Mouse (Mus musculus) heart, adult 18-20 months (tissue): Measurements from ENCODE around the gene Rundc3b. TPM values are rescaled to one million over a fixed set of nuclear protein-coding genes. Genes with fewer than 3 reads are reported as not detected.

Experiments
- DNase-seq, 2 experiments: peaks; one replicate each; pipeline ENCODE4 v3.0.0; 2021 to 2022; ENCODE audit warnings: mixed read lengths in 1 of 2
- long read RNA-seq, 2 experiments: library from polyadenylated mRNA; stranded (forward); transcript quantifications; one replicate each; pipeline ENCODE4 v2.0.0; 2021
- total RNA-seq, 2 experiments: library from RNA; stranded (reverse); gene quantifications; 2 replicates each; pipeline ENCODE4 v1.2.3; 2021

Gene Rundc3b
- under 1 TPM; 0.20 to 0.46 TPM for total RNA-seq
- long read RNA-seq, experiment 1, partial matches to known transcripts, result 0 of 5 reads
- long read RNA-seq, experiment 1, other reads (novel, unspliced or antisense), result 5 of 5 reads
- long read RNA-seq, experiment 2, result 0 reads

DNA sequence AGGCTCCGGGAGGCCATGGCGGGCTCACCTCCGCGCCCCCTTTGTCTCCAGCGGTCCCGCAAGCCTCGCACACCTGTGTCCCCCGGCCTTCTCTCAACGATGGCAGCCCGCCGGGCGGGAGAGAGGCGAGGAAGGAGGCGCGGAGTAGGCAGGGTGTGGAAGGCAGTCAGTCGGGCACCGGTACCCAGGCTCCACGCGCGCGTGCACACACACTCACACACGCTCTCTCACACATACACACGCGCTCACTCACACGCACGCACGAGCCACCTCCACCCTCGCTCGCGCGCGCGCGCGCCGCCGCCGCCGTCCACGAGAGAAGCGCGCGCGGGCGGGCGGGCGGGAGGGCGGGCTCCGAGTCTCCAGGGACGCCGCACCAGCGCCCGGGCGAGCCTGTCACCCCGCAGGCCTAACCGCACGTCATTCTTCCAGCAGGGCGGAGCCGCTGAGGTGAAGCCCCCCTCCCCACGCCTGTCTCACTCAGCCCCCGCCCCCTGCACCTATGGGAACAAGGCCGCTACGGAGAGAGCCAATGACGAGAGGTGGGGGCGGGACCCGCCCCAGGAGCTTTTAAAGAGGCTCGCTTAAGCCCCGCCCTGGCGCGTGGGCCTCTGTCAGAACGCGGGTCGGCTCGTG, at the start of gene Rundc3b:
Gene Rundc3b (minus strand): TSS at position 357 of the 636 bp plus-strand sequence.
- DNase-seq, result peak; percentile 84 to 89

DNA sequence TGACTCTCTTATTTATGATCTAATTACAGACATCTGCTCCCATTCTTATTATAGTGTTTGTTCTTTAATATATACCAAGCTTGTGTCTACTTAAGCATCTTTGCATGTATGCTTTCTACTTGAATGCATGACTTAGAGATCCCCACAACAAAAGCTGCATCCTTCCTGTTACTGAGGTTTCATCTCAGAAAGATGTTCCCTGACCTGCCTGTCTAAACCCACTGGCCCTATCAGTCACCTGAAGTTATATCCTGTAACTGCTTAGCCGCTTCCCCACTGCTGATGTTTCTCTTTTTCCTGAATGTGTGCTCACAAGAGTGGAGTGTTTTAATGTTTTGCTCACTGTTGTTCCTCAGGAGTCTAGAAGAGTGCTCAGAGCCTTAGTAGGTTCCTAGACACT, 46.9 kb upstream of the Rundc3b start:
- no peak for DNase-seq

DNA sequence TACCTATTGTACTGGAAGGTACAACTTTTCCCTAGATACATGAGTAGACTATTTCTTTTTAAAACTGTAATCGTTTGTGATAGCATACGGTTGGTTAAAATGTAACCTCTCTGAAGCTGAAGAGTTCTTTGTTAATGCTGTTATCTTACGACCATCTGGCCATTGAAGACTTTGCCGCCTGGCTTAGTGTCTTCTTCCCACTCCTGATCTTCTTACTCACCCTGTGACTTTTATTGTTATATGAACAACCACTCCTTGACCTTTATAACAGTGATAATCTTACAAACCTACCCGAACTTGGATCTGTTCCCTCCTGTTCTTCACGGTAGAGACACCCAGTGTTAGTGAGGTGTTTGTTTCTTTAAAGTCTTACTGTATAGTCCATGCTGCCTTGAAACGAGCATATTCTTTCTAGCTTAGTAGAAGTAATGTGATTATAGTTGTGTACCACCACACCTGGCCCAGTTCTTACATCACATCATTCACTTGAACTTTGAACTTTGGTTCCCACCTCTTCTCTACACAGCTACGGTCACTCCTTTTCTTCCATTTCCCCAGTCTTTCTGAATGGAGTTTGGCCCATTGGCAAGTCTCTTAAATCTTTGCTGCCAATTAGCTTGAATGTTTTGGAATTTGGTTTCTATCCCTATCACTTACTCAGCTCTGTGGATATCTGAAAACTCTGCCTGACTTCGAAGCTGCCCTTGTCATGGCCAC, 45.2 kb upstream of the Rundc3b start:
- DNase-seq, result no peak

DNA sequence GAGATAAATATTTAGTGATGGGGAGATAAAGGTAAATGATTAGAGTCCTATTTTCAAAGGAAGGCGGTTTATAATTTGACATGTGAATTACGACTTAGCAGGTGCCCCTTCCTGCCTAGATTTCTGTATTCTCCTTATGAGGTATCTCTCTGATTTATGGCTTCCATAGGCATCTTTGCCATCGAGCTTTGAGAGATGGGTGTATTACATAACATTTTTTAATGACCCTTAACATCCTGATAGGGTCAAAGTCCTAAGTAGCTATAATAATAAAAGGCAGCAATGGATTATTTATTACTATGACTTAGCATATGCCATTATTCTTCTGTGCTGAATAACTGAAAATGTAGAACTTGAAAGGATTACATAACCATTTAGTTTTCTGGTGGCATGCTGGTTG, 41.9 kb upstream of the Rundc3b start:
- DNase-seq, result no peak

DNA sequence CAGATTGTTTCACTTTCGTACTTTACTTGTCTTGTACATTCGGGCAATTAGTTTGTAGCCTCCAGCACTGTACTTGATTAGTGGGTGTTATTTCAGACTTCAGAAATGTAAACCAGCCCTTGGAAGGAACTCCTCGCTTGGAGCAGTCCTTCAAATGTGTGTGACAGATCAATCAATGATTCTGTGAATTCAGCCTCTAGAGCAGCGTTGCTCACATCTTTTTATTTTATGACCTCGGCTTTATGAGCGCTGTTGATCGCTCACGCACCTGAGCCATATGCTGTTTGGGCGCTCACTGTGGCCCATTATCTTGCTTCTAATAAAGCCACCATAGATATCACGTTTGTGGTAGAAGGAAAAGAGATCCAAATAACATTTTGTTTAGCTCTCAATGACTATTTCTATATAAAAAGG, 38.0 kb upstream of the Rundc3b start:
- no peak for DNase-seq

DNA sequence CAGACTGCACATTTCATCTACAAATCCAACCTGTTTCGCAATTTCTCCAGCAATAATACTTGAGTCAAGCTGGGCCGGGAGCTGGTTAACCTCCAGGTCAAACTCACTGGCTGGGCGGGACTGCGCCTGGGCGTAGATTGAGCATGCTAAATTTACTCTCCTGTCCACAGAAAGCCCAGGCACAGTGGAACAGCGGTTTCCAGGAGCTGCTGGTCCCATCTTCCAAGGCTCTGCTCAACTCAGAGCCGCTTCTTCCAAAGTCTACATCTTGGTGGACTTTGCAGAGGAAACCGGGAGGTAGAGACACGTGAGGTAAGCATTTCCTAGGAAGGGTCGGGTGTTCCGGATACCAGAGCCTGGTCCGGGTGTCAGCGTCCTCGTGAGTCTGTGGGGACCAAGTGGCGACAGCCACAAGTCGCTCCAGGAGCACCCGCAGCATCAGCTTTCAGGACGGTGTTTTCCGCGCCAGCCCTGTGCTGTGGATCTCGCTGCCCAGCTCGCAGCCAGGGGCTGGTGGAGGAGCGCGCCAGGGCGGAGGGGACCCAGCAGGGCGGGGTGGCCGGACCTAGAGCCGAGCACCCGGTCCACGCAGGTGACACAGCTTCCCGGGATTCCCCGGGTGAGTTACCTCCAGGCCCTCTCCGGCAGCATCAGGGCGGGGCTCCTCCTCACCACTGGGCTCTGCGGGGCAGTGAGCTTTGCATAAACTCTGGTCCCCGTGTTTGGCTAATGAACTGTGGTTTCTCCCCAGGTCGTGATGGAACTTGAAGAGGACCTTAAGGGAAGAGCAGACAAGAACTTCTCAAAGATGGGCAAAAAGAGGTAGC, 37.4 kb upstream of the Rundc3b start, which contains the start of gene Abcb1a:
Gene Abcb1a (plus strand): TSS at position 167 of the 827 bp plus-strand sequence.
- peak; percentile 31 to 51 for DNase-seq

DNA sequence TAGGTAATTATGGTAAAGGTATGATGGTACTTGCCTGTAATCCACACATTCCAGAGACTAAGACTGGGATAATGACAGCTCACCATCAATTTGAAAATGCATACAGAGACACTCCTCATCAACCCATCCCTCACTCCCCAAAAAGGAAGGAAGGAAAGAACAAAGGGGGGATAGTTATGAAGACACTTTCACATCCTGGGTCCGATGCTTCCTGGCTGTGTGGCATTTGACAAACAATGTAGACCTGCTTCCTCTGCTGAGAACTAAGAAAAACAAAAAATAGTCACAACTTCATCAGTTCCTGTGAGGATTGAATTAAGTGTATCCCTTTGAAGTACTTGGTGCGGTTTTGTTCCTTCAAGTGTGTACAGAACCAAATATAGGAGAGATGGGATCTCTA, 29.3 kb upstream of the Rundc3b start:
- no peak for DNase-seq

DNA sequence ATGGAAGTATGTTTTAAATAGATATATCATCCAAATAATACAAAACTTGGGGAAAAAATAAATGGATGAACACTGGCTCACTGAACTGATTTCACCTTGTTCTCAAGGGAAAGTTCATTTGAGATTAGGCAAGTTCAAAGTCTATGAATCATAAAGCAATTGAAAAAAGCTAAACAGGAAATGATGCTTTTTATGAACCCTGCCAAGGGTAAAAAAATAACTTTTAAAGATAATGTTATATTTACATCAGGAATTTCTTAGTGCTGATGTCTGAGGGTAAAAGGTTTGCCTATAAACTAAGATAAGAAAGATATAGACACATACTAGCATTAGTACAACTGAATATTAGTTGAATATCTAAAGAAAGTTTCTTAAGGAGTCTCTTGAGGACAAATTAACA, 26.0 kb upstream of the Rundc3b start:
- DNase-seq, result no peak

DNA sequence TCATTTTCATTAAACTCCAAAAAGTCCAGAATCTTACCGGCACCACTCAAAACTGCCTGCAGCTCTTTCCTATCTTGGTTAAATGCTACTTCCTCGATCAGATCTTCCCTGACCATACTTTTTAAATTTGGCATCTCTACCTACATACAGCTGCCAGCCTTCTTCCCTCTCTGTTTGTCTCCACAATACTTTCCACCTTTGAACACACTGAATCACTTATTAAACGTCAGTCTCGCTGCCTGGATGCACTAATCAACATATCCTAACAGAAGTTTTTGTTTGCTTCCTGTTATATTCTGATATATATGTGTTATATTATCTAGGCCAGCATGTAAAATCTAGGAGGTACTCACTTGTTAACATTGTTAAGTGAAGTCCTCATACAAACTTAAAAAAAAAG, 25.5 kb upstream of the Rundc3b start:
- DNase-seq, result no peak

DNA sequence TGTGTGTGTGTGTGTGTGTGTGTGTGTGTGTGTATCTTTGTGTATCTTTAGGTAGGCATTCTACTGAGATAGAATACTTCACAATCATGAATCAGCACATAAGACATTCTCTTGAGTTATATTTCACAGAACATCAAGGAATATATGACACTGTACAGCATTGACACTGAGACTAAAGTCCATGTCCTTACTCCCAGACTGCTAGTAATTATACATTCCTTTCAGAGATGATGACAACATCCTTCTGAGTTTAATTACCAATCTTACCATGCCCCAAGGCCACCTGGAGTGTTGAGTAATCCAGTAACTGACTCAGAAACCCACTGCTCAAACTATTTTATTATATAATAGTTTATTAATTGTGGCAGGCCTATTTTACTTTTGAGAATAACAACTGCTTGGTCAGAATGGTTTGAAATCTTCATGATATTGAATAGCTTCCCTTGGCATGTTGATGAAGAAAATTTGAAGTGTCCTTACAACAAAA, 11.8 kb upstream of the Rundc3b start:
- DNase-seq, result no peak

DNA sequence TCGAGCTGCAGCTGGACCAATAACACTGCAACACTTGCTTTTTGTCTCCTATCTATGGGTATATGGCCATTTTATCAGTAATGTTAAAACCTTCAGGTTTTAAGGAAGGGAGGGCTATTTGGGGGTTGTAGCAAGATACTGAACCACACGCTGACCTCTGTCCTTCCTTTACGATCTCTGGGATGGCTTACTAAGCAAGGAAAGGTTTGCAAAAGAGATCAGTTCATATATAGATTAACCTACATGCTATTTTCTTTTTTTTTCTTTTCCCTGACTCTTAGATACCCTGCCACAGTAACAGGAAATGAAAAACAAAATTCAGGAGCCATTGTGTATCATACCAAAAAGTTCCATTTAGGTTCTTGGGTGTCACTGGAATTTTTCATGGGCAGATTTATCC, 10.1 kb upstream of the Rundc3b start:
- no peak for DNase-seq

DNA sequence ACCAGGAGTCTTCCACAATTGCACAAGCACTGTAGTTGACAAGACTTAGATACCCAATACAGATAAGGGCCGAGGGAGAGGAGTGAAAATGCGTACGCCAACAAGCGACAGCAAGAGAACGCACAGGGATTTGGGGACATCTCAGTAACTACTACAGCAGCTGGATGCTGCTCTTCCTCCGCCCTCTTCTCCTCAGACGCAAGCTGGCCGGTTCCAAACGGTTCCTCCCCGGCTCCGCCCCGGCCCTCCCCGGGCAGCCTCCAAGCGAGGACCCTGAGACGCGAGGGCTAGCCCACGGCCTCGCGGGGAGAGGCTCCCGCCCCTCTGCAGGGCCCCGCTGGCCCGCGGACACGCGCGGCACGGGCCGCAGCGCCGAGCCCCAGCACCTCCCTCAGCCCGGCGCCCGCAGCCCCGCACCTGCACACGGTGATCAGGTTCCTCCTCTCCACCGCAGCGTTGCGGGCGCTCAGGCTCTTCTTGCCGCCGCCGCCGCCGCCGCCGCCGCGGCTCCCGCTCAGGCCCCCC, 619 bp downstream of the Rundc3b start:
- peak; percentile 40 to 57 for DNase-seq

DNA sequence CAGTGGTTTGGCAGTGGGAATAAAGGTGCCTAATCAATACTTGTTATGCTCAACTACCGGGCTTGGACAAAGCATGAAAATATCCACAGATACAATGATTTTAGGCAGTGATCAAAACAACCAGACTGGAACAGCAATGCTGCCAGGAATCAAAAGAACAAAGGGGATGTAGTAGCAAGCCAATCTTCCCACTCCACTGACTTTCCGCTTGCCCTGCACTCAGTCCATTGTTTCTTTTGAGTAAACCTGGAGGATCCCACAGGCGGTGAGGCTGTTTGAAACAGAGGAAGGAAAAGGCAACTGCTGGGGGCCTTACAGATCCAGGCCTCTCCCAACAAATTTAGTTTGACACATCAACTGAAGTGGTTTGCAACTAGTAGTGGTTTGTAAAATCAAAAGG, 51.6 kb downstream of the Rundc3b start:
- DNase-seq, result peak; percentile 14 to 26

DNA sequence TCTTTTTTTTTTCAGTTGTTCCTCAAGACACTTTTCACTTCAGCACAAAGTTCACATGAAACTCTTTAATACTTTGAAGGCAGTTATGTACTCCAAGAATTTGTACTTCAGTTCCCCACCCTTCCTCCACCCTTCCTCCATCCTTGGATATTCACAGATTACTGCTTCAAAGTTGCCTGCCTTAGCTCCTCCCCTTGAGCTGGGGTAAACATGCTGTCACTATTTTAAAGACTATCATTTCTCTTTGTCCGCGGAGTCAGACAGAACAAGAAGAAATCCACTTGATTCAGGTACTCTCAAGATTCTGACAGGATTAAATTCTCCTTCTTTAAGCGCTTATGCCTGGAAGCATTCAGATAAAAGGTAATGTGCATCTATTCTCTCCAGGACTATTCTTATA, 55.9 kb downstream of the Rundc3b start:
- DNase-seq, result peak; percentile 24 to 51

DNA sequence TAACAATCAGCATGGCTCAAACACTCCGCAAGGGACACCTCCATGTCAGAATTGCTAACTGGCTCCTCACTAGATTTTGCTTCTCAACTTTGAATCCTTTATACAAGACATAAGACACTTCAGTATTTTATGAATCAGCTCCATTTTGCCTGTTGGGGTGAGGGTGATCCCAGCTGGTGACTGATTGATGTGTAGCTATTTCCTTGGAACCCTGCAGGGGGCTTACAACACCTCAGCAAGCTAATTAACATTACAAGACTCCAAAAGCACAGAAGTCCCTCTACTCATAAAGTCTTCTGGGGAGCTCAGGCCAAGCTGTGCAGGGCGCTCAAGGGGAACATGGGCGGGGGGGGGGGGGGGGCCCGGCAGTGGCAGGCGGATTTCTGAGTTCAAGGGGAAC, 78.2 kb downstream of the Rundc3b start:
- no peak for DNase-seq

DNA sequence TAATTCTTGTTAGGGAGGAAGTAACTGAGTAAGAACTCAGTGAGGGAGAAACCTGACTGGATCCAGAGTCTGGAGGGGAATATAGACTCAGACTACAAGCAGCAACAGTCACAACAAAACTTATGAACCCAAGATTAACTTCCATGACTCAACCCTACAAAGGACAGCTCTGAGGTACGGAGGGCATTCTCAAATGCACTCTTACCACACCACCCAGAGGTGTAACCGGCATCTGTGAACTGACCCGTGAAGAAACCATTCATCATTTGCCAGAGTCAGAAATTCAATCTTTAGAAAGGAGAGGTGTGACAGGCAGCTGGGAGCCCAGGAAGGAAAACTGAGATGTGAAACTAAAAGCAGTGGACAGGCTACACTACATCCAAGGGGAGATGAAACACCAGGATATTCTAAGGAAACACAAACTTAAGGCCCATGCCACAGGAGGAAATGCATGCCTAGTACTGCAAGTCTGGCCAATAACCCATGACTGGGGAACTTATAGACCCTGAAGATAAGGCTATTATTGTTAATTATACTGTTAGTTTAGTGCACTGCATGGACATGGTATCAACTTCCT, 80.0 kb downstream of the Rundc3b start:
- DNase-seq, result no peak

DNA sequence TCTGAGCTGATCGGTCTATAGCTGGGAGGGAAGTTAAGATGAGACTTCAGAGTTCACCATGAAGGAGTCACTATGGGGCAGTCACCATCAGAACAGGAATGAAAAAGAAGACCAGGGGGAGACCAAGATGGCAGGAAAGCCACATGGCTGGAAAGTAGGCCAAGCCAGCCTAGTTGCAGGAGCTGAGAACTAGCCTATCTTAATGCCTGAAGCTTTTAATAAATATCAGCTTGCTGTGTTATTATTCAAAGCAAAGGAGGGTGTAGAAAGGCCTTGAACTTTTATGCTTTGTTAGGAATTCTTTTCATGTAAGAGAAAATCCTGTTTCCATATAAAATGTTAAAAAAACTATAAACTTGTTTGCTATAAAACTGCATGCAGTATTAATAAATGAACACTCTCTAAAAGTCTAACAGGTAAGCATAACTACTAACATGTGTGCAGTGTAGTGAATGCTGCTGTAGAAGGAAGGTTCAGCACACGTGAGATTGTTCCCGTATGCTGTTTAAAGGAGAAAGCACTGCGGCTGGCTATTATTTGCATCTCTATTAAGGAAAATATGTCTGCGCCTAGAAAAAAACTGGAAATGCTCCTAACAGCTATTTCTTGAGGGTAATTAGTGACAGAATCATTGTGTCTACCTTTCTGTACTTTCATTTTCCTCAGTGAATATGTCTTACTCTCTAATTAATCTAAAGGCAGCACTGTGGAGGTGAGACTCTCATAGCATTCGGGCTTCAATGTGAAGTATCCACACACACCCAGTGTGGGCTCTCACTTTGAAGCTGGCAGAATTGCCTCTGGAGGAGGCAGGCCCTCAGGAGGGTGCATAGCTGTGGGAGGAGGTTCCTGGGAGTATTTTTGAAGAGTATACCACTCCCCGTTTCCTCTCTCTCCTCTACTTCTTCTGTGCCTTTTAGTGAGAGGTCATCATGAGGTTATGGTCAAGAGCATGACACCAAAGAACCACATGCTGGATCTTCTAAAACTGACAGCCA, 81.3 kb downstream of the Rundc3b start:
- DNase-seq, result no peak

DNA sequence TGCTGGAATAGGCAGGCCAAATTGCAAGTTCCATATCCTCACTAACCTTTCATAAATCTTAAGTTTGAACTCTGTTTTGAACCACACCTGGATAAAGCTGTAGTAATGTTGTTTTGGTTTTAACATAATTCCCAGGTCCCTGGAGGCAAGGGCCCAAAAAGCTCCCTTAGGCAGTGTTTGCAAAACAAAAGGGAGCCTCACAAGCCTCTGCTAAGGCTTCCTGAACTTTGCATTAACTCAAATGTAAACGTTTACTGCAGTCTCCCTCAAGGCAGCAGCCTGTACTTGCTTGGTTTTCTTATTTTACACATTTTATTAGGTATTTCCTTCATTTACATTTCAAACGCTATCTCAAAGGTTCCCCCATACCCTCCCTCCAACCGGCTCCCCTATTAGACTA, 103.7 kb downstream of the Rundc3b start:
- no peak for DNase-seq

DNA sequence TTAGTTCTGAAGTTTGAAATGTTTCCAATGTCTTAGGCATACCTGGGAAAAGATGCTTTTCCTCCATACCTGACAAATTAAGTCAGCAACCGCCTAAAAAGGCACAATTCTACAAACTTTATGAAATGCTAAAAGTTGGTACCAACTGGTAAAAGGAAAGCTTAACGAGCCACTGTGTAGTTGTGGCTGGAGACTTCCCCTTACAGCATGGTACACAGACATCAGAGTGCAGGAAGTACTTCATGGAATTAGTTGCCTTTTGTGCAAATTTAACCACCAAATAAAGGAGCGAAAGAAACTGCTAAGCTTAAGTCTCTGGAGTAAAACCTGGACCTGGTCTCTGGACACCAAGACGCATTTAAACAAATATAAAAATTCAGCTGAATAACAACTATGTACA, 131.0 kb downstream of the Rundc3b start:
- DNase-seq, result no peak

DNA sequence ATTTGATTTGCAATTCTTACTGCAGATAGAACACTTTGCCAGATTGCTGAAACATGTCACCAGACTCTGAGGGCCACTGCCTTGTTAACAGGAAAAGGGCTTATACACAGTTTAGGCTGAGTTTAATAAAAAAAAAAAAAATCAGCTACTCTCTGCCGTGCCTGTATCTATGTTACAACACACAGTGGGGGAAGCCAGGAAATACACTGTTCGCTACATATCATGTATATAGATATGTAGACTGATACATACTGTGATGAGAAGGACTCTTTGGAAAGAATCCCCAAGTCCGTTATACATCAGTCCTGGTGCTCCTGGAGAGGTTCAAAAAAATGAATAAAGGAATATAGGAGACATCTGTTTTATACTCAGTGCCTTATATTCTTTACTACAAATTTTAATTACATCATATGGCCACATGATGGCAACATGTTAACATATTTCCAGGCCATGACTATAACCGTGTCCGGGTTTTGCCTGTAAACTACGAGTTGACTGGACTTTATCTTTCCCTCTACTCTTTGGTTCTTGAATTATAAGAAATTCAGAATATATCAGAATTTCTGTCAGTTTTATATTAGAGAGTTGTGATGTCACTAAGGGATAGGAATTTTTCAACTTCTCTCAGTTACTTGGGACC, 133.2 kb downstream of the Rundc3b start:
- peak in 1 of 2 experiments; percentile 8 for DNase-seq
